Mouse (Mus musculus) E14TG2a.4 (cell line): ENCODE data around the gene Fut1.

ENCODE experiments used
- CTCF ChIP-seq: conservative IDR thresholded peaks from 2 replicates; pipeline ENCODE4 v1.5.1; 2014; ENCODE audit warnings: low read length
- NANOG ChIP-seq: IDR thresholded peaks from 2 replicates; pipeline ENCODE4 v1.6.1; 2014; ENCODE audit warnings: borderline replicate concordance, low read length, mixed read lengths

DNA sequence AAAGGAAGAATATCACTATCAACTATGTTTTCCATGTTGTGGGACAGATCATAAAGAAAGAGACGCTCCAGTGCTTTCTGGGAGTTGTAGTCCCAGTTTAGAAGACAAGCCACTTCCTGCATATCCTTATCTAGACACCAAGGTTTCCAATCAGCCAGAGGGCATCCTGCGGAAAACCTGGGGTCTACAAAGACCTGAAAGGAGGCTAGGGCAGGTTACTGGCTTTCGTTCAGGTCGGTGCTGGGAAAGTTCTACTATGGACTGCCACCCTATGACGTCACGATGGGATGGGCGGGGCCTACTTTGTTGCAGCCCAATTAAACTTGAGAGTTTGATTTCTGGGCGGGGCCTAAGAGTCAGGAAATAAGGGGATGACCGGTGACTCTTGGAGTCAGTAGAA lies 4.4 kb downstream of the Fut1 start, which contains the start of gene Izumo1:
- TF ChIP-seq CTCF (no peak), NANOG (peak; percentile 35; the same call in 1 of the 2 replicates)
